Mouse (Mus musculus): ENCODE results near the gene 2610008E11Rik.

DNA sequence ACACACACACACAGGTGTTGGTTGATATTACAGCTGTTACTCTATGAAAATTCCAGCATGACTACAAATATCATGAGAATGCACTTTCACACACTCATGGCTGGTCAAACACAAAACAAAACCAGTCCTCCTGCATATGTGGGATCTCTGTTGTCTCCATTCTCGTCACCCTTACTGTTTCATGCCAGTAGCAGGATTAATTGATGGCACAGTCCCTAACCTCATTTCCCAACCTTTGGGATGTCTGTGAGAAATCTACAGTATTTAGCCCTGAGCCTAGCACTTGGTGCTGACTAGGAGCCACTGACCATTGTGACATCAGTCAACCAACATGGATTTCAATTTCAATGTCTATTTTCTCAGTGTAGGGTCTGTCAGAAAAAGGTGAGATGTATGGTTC lies 17.7 kb upstream of the 2610008E11Rik start:
- TF ChIP-seq POLR2A (IDR thresholded peaks at IDR 0.05; ENCODE audit: extremely low read depth, insufficient read depth, low read length) (no peak), CTCF (IDR thresholded peaks at IDR 0.05; ENCODE audit: low read depth, low read length) (no peak)

Data from liver, adult 2 months (tissue).